Mouse (Mus musculus) lung, adult 2 months (tissue): ENCODE measurements at regions not wholly inside any gene's neighbourhood (a gene's known extent, or its start where the extent isn't known, plus 50 kb on each side); places are given as distances from the start of the nearest gene placed in this dataset.

Experiments
- CTCF ChIP-seq: fragments of 200-500 bp; IDR thresholded peaks from 2 replicates; pipeline ENCODE4 v1.5.1; 2011; ENCODE audit warnings: mild to moderate bottlenecking, low read length, control low read depth; ENCODE audit not compliant: insufficient read depth
- POLR2A ChIP-seq: fragments of 200-500 bp; IDR thresholded peaks from 2 replicates; pipeline ENCODE4 v1.6.1; 2011; ENCODE audit warnings: low read depth, mild to moderate bottlenecking, control low read depth, low read length, borderline replicate concordance; ENCODE audit errors: extremely low read depth

- TF ChIP-seq POLR2A (no peak), CTCF (no peak)
Measured at GRCm38 (mm10) chr3:34434901-34435300, 215.3 kb upstream of the Sox2 start.
